Mouse (Mus musculus) gastrocnemius, adult 18-20 months (tissue): Measurements from ENCODE around the gene Gm3448. TPM values are rescaled to one million over a fixed set of nuclear protein-coding genes. Genes with fewer than 3 reads are reported as not detected.
"Not testable (repeated sequence)": the region's sequence is repeated elsewhere in the genome, so short reads cannot be mapped to it uniquely, and the experiment has no call there.

ENCODE experiments used
- DNase-seq: peaks from one replicate; pipeline ENCODE4 v3.0.0; 2021; ENCODE audit warnings: low spot score
- long read RNA-seq, 2 experiments: library from polyadenylated mRNA; stranded (forward); transcript quantifications; one replicate each; pipeline ENCODE4 v2.0.0; 2021
- total RNA-seq, 2 experiments: library from RNA; stranded (reverse); gene quantifications; 2 replicates each; pipeline ENCODE4 v1.2.3; 2021

The Gm3448 gene
- under 1 TPM; 0.57 to 0.98 TPM for total RNA-seq
- long read RNA-seq, experiment 1, partial matches to known transcripts, result 2 of 46 reads
- long read RNA-seq, experiment 1, other reads (novel, unspliced or antisense), result 44 of 46 reads
- long read RNA-seq, experiment 2, partial matches to known transcripts, result 2 of 62 reads
- long read RNA-seq, experiment 2, other reads (novel, unspliced or antisense), result 60 of 62 reads

DNA sequence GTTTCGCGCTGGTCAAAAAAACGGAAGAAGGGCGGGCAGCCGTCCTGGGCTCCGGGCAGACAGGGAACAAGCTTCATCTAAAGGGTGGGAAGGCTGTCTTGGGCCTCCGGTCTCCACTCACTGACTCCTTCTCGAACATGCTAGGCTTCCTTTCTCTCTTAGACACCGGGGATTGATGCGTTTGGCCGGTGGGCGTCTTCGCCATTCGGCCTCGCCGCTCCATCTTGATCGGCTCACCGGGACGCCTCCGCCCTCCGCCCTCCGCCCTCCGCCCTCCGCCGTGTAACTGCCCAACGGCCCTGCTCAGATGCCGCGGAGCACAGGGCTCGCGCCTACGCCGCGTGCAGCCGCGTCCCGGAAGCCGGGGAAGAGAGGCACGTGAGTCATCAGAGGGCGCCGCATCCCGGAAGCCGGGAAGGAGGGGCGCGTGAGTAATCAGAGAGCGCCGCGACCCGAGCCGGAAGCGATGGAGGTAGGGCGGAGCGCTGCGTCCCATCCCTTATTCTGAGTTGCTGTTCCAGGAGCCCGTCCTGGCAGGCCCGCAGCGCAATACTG lies at the start of gene Gm3448, which contains the start of the genes Ermard and Tcte3:
Gene Gm3448 (minus strand): TSS at position 363 of the 555 bp plus-strand sequence.
Gene Ermard (plus strand): TSS at position 34 of the 555 bp plus-strand sequence.
Gene Tcte3 (minus strand): TSS at position 314 of the 555 bp plus-strand sequence.
- DNase-seq, result not testable (repeated sequence)

DNA sequence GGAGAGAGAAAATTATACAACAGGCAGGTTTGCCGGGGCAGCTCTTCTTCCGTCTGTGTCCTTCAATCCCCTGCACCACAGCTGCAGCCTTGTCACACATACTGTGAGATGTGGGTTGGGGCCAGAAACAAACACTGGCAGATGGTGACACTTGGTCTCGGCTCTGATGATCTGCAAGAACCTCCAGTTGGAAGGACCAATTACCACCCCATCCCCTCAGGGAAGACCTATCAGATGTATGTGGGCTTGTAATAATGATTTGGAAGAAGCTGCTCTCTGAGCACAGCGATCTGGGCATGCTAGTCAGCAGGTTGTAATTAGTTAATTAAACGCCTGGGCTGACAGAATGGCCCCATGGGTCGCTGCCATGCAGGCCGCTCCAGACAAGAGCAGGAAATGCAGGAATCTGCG lies 47.3 kb upstream of the Gm3448 start:
- DNase-seq, result no peak

DNA sequence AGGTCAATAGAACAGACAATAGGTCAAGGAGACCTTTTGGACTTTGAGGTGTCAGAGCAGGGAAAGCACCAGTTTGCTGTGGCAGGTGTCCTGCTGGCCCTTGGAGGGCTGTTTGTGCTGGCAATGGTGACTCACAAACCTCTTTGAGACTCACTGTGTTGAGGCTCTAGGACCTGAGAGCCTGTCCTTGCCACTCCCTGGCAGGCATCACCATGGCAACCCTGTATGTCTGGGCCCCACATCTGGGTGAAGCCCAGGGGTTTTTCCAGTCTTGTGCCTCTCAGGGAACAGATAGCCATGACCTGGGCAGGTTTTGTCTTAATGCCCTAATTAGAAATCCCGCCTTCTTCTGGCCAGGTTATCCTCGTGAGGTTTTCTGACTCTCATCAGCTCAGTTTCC lies 46.8 kb upstream of the Gm3448 start:
- no peak for DNase-seq

DNA sequence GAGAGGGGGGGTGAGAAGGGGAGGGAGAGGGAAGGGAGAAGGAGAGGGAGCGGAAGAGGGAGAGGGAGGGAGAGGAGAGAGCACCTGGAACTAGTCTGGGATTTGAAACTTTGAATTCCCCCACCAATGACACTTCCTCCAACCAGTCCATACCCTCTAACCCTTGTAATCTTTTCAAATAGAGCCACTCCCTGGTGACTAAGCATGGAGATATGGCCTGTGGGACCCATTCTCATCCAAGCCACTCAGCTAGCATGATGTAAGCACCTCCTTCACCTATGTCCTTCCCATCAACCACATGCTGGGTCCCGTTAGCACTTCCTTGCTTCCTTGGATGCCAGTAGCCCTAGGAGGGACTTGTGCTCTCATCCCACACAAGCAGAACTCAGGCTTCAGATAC lies 43.7 kb upstream of the Gm3448 start:
- DNase-seq, result no peak

DNA sequence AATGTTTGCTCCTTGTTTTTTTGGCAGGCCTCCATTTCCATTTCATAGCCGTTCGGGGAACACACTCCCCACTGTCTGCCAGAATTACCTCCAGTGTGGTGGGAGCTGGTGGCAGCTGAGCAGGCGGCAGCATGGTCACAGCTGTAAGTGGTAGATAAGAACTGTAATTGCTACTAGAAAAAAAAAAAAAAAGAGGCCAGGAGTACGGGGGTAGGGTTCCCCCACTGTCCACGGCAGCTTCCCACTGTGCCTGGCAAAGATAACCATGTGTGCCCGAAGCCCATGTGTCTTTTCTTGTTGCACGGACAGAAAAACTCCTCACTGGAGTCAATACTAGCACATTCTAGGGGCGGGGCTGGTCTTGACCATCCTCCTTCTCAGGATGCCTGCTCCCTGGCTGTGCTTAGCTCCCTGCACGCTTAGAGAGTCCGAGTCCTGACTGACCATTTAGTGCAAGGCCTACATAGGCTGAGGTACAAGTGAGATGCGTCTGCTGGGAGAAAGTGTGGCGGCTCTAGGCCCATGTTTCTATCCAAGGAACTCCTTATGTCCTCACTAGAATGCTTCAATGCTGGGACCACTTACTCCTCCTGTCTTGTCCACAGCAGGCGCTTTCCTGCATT lies 43.0 kb upstream of the Gm3448 start:
- DNase-seq, result no peak

DNA sequence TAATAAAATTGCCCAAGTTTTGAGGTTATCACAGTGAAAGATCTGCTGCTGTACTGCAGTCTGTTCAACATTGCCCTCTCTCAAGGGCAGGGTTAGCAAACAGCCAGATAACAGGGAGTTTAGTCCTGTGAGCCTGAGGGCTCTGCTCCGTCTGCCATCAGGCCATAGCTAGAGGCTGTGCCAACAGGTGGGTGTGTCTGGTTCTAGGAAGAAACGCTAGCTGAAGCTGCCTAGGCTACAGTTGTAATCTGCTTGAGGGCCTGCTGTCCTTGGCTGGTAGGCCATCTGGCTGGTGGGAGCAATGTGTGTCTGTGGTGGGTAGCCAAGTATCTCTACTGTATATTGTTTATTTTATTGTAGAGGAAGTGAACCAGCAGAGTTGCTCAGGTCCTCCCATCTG lies 36.2 kb upstream of the Gm3448 start:
- no peak for DNase-seq

DNA sequence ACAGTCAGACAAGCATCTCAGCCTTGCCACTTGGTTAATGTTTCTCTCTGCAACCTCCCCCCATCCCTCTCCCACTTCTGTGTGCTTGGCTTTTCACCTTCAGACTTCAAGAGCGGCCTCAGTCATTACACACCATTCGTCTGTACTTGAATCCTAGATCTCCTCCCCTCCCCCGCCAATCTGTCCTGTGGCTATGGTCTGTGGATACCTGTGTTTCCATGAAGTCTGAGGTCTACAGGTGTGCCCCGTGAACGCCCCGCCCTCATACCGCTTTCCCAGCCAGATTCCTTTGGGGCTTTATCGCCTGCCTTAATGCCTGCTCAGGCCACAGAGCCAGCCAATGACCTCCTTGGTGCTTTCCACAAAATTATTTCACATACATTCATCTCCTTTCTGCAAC lies 33.7 kb upstream of the Gm3448 start:
- no peak for DNase-seq

DNA sequence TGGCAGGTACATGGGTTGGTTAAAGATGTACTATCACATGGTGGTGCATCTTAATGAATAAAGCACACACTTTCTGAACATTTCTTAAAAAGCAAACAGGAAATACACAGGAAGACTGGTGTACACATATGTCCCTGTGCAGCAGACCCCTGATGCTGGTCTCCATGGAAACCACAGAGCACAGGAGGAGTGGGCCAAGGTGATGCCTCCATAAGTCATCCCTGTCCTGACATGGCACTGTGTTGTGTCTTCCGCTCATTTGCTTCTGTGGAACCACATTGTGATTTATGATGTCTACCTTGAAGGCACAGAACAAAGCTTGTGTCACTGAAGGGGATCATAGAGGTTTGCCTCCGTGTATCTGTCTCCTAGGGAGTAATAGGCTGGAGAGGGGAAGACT lies 30.9 kb upstream of the Gm3448 start:
- DNase-seq, result no peak

DNA sequence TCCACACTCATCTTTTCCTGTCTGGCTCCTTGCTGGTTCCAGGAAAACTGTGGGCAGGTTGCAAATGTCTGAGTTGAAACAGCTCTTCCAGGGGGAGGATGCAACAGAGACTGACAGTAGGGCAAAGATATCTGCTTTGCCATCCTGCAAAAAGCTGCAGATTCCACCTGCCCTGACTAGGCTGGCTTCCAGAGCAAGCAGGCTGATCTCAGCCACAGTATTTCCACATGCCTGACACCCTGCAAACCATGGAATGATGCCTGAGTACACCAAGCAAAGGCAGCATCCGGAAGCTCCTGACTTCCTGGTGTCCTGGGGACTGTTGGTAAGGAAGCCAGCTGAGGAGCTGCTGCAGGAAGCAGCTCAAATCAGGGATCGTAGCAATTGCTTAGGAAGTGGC lies 27.8 kb upstream of the Gm3448 start:
- no peak for DNase-seq

DNA sequence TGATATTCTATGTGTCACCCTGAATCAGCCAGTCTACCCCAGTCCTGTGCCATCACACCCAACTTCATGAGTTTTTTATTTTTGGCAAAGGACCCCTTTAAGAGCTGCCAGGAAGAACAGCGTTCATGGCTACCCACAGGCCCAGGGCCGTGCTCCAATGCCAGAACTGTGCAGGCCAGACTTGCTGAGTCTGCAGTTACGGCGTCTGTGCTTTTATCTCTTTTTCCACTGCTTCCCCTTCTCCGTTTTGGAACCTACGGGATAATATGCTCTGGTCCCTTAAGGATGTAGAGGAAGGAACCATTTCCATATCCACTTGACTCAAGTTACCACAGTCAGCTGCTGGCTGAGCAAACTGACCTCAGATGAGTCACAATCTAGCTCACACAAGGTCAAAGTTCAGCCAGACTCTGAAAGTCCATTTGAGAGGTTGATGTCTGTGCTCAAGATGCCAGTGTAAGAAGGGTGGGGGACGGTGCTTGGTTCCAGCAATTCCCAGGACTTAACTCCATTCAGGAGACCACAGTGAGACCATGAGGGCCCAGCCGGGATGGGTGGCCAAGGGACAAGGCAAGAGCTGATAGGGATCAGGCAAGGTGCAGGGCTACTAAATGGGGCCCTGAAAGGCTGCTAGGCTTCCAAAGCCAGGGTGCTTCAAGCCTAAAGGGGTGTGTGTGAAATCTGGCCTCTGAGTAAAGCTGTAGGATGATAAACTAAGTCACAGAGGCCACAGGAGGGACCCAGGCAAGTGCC lies 26.9 kb upstream of the Gm3448 start:
- DNase-seq, result no peak

DNA sequence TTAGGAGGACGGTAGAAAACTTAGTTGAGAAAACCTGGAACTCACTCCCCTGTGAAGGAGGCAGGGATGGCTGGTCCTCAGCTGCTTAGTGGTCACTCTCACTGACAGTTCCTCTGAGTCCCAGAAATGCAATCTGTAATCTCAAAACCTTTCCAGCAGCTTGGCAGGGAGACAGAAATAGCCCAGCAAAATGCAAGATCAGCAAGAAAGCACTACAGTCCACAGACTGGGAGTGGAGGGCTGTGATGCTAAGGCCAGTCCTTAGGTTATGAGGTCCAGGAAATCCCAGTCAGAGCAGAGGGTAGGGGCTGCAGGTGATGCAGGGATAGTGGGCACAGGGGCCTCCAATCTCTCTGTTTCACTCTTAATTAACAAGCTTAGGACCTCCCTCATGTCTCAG lies 25.6 kb upstream of the Gm3448 start:
- DNase-seq, result peak; percentile 31

DNA sequence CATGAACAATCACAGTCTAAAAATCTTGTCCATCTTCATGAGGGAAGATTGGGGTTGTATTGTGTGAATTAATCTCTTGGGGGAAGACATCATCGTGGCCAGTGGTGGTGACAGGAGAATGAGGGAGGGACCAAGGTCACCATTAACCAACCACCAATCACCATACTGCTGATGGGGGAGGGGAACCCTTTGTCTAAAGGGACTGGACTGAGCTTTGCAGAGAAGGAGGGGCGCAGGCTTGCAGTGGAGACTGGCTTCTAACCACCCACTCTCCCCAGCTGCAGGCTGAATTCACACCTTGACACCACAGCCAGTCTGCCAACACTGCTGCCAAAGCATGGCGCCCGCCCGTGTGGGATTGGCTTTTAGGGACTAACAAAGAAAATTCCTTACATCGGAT lies 24.7 kb upstream of the Gm3448 start:
- DNase-seq, result no peak

DNA sequence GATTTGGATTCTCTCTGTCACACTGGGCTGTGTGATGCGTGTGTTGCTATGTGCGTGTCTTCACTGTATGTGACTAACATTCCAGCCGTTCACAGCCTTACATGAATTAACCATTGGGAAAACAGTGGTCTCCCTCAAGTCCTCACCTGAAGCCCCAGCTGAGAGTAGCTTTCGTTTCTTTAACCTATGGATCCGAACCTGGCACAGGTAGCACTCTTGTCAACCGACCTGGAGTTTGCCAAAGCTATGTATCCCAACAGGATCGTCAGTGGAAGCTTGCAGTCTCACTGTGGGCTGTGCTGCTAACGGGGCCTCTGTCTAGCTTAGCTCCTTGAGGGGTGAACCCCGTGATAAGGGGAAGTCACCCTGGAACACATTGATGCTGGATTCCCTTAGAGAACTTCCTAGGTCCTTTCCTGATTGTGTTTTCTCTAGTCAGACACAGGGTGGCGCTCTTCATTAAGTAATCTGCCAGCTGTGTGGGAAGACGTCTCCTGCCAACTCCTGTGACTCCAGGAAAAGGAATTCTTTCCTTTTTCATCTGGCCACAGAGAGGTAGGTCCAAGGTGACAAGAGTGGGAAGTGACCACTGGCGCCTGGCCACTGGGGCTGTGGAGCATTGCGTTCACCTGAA lies 24.2 kb upstream of the Gm3448 start:
- peak; percentile 75 for DNase-seq

DNA sequence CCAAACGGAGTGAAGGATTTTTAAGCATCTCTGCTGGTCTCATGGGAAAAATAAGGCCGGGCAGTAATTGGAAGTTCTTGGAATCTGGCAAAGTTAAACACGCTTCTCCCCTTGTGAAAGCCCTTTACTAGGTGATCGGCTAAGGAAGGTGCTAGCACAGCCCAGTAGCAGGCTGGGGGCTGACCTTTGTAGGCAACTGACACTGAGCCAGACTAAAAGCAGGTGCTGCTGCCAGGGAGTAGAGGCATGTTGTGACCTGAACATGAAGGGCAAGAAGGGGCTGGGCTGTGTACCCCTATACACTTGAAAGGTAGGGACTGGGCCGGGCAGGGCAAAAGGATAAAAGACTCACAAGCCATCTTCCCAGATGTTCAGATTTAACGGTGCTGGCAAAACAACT lies 19.0 kb upstream of the Gm3448 start:
- DNase-seq, result no peak

DNA sequence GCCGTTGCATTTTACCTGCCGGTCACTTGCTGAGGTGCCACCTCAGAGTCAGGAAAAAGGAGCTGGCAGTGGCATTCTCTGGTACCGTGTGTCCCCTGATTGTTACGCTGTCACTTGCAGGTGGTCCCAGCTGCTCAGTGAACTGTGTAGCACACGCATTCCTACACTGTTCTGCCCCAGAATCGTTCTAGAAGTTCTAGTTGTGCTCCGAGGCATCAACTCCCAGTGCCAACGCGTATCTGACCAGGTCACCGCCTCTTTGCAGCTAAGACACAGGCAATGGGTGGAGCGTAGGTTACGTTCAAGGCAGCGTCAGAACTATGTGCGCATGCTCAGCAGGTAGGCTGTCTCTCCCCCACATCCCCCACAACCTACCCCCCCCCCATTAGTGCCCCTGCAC lies 18.3 kb upstream of the Gm3448 start:
- no peak for DNase-seq

DNA sequence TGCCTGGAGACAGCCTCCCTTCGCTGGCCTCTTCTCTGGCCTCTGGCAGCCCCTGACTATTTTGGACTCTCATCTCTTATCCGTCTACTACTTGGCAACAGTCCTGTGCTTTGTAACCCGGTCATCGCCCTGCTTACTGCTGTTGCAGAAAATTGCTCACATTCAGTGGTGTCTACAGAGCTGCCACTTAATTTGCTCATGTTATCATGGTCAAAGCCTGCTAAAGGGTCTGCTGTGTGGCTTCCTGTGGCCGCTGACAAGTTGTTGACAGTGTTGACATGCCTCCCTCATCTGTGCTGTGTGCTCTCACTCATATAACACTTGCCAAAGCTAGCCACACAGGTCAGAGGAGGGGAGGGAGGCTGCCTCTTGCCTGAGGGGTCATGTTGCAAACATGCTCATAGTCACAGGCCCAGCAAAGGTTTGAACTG lies 16.8 kb upstream of the Gm3448 start:
- no peak for DNase-seq

DNA sequence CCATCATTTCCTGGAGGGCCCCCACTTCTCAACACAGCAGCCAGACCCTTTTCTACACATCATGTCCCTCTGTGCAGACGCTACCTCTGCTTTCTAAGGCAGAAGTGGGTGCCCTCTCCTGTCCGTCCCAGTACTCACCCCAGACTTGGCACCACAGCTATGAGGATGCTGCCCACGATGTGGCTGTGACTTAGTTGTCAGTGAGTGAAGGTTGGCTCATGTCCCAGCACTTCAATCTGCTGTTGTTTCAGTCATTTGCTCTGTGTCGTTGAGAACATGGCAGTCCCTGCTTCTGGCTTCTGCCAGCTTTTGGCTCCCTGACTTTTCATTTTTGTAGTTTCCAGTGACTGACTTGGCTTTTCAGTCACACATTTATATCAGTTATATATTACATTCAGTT lies 14.6 kb upstream of the Gm3448 start:
- DNase-seq, result no peak

DNA sequence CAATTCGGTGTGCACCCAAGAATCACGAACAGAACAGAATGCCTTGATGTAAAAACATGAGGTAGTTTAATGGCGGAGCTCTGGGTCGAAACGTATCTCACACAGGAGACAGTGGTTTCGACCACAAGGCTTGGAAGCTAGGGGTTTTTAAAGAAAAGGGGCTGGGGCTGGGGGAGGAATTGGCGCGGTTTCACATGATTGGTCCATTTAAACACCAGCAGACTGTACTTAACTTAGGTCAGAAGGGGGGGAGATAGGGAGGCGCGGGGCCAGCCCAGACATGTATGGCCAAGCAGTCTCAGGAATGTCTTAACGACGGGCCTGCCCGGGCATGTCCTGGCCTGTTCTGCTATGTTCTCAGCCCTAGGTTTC lies 12.5 kb upstream of the Gm3448 start:
- not testable (repeated sequence) for DNase-seq

DNA sequence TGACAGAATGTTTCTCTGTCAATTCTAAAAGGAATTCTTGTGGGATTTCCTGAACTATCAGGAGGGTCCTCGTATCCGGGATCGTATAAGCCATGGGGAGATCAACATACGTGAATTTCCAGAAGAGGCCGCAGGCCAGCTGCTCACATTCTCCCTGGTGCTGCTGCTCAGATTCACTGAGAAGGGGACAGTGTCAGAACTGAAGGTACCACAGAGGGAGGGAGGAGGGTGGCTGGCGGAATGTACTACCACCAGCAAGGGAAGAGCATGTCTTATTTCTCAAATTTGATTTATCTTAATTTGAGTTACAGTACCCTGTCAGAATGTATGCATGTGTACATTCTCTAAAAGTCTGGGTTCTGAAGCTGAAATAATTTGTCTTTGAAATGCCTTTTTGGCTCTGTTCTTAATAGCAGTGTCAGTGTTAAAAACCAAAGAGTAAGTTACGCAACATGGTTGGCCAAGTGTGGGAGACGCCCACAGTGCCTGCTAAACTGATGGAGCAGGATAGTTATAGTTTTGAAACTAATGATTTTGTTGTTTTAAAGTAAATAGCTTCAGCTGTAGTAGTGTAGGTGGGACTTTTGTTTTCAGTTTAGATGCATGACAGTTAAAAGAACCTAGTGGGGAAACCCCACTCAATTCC lies 12.0 kb upstream of the Gm3448 start:
- DNase-seq, result not testable (repeated sequence)

DNA sequence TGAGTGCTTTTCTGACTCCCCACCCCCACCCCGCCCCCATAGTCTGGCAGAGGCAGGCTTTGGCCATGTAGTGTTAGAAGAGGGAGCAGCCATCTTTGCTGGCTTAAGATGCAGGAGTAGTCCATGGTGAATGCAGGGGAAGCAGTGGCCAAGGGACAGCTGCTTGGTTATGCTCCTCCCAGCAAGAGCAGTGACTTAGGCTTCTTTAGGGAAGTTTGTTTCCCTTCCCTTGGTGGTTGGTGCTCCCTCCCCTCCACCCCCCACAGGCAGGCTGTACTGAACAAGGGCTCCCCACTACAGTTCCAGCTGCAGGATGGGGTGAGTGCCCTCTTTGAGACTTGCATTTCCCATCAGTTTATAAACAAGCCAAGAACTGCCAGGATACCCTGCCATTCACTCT lies 11.4 kb upstream of the Gm3448 start:
- not testable (repeated sequence) for DNase-seq

DNA sequence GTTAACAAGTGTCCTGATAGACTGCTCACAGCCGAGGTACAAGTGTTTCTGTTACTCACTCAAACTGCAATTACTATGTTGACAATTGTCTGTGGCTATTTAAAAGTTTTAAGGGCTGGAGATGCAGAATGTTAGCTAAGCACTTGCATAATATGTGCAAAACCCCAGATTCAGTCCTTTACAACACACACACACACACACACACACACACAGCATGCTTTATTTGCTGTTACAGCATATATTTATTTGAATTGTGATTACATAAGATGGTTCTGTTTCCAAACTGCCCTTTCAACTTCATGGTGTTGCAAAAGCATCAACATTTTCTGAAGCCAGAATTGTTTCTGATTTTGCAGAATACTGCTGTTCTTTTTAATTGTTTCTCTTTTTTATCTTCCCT lies 9.0 kb upstream of the Gm3448 start:
- not testable (repeated sequence) for DNase-seq
